Mouse (Mus musculus) kidney, postnatal 0 days (tissue): ENCODE measurements around the gene Aldh3b1. TPM values are rescaled to one million over a fixed set of nuclear protein-coding genes. Genes with fewer than 3 reads are reported as not detected.
A peak's percentile ranks its signal among the peaks of the same experiment; 100 is the strongest.

ENCODE experiments used
- ATAC-seq: fragments of 200-750 bp; cut with Nextera tagmentation; replicated peaks from 2 replicates; pipeline ENCODE4 v1.8.0; 2017; ENCODE audit warnings: low read depth, moderate number of reproducible peaks, moderate TSS enrichment, moderate library complexity; ENCODE audit not compliant: low FRiP score
- DNase-seq: peaks from one replicate; pipeline ENCODE4 v3.0.0-alpha.2; 2016; ENCODE audit warnings: low spot score
- H3K27ac ChIP-seq: fragments of 300-500 bp; sonication (generic); 2 replicates; pipeline ENCODE4 v1.5.1; 2014; ENCODE audit warnings: mild to moderate bottlenecking
- H3K27me3 ChIP-seq: fragments of 300-500 bp; sonication (generic); 2 replicates; pipeline ENCODE4 v1.6.1; 2014; ENCODE audit warnings: low read length, mixed read lengths; ENCODE audit not compliant: insufficient read depth
- H3K36me3 ChIP-seq: fragments of 300-500 bp; sonication (generic); 2 replicates; pipeline ENCODE4 v1.6.1; 2014; ENCODE audit warnings: low read length, mixed read lengths; ENCODE audit not compliant: insufficient read depth
- H3K4me1 ChIP-seq: fragments of 300-500 bp; sonication (generic); replicated peaks from 2 replicates; pipeline ENCODE4 v1.6.1; 2014; ENCODE audit warnings: antibody characterized with exemption, low read length, mixed read lengths; ENCODE audit not compliant: insufficient read depth
- H3K4me2 ChIP-seq: fragments of 300-500 bp; sonication (generic); 2 replicates; pipeline ENCODE4 v1.6.1; 2014; ENCODE audit warnings: mild to moderate bottlenecking, low read length, moderate library complexity, mixed read lengths
- H3K4me3 ChIP-seq: fragments of 300-500 bp; sonication (generic); replicated peaks from 2 replicates; pipeline ENCODE4 v1.5.1; 2014; ENCODE audit warnings: low read depth, low read length
- H3K9ac ChIP-seq: fragments of 300-500 bp; sonication (generic); 2 replicates; pipeline ENCODE4 v1.6.1; 2014; ENCODE audit warnings: low read depth, low read length
- H3K9me3 ChIP-seq: fragments of 300-500 bp; sonication (generic); replicated peaks from 2 replicates; pipeline ENCODE4 v1.6.1; 2016; ENCODE audit warnings: low read length, inconsistent platforms, mixed read lengths
- CTCF ChIP-seq: IDR thresholded peaks from 2 replicates; pipeline ENCODE4 v1.5.1; 2016; ENCODE audit warnings: antibody characterized with exemption, low read depth, mild to moderate bottlenecking, moderate library complexity
- WGBS: fragments of 180-500 bp; shearing (Covaris S2); extraction: QIAGEN DNeasy Blood & Tissue Kit; methylation state at CpG from one replicate; pipeline ENCODE4 v1.1.7; 2014; 5-methylcytosine and 5-hydroxymethylcytosine counted together
- polyA plus RNA-seq: library from polyadenylated mRNA; unstranded; fragments of >200 nt; fragmentation: Nextera tagmentation; extraction: Ambion mirVana; gene quantifications from 2 replicates; pipeline ENCODE4 v1.2.1, GENCODE M21; 2015

Gene Aldh3b1
- polyA plus RNA-seq, 1 experiment from 2014 or later, result 3.8 TPM

DNA sequence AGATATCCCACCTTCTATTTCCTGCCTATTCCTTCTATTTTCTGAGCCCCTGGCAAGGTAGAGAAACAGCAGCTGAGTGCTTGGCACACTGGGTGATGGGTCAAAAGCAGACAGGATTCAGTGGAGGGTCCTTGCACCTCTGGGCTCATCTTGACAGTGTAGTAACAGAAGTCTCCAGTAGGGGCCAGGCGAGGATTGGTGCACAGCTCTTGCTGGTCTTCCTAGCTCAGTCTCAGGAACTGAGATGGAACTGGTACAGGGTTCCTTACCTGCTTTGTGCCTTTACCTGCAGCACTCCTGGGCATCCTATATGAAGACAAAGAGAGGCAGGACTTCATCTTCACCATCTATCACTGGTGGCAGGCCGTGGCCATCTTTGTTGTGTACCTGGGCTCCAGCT lies 17.1 kb upstream of the Aldh3b1 start:
- H3K4me3 ChIP-seq, result no peak overlapping the region
- H3K4me1 ChIP-seq, result no peaks in the 10 kb centered on the region
- H3K27ac ChIP-seq, result no peak overlapping the region
- 17% methylated on average over 2 of the region's 2 CpGs for WGBS
- no peak; the same call in 1 of the 2 replicates for ATAC-seq
- TF ChIP-seq CTCF, result peak; percentile 95
- H3K36me3 ChIP-seq, result no peaks in the 10 kb centered on the region
- no peaks in the 10 kb centered on the region for H3K9me3 ChIP-seq
- H3K27me3 ChIP-seq, result no peaks in the 10 kb centered on the region
- H3K4me2 ChIP-seq, result no peak overlapping the region
- peak; percentile 77 for DNase-seq
- H3K9ac ChIP-seq, result no peak overlapping the region

DNA sequence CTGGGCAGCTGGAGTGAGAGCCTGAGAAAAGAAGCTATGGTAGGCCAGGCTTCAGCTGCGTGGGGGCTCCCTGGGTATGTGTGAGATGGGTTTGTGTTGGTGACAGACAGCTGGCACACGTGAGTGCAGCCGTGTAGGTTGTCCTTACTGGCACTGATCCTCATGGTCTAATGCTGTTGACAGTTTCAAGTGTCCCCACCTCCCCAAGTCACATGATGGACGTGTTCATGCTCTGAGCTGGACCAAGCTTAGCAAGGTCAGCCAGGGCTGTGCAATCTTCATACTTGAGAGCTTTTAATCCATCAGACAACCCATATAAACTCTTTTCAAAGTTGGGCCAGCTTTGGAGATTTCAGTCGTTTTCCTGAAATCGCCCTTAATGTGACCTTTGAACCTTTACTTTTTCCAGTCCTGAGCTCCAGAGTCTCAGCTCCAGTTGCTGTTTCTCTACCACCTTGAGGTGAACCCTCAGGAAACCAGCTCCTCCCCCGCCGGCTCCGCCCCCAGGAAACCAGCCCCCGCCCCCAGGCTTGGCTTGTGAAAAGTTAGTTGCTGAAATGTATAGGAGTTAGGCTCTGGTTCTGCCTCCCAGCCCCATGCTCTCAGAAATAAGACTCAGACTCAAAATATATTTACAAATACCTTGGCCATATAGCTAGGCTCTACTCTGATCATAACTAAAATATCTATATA lies 16.4 kb upstream of the Aldh3b1 start:
- ATAC-seq, result no peak
- Histone ChIP-seq H3K27ac (no peak overlapping the region), H3K27me3 (no peaks in the 10 kb centered on the region), H3K4me3 (no peak overlapping the region), H3K9me3 (no peaks in the 10 kb centered on the region), H3K4me1 (no peaks in the 10 kb centered on the region), H3K36me3 (no peaks in the 10 kb centered on the region), H3K9ac (no peak overlapping the region), H3K4me2 (no peak overlapping the region)
- DNase-seq, result no peak
- 25% methylated on average over 10 of the region's 10 CpGs for WGBS
- no peak for TF ChIP-seq CTCF

DNA sequence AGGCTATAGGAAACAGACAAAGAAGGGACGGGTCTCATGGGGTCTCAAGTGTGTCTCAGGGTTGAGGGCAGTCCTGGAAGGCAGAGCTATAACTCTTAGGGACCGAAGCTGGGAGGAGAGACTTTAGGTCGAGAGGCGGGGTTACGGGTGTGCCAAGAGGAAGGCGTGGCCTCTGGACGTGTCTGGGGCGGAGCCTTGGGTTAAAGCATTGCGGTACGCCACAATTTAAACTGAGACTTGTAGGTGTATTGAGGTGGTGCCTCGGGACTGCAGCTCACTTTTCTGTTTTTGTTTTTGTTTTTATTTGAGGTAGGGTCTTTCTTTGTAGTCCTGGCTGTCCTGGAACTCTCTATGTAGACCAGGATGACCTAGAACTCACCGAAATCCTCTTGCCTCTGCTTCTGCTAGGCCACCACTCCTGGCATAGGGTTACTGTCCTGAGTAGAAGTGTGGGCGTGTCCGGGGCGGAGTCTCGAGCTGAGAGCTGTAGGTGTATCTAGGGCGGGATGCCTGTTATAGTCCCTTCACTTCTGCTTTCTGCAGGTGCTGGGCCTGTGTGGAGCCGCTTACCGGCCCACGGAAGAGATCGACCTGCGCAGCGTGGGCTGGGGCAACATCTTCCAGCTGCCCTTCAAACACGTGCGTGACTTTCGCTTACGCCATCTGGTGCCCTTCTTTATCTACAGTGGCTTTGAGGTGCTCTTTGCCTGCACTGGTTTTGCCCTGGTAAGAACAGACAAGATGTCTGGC lies 13.6 kb upstream of the Aldh3b1 start:
- Histone ChIP-seq H3K9me3 (no peaks in the 10 kb centered on the region), H3K9ac (no peak overlapping the region), H3K36me3 (no peaks in the 10 kb centered on the region), H3K27me3 (no peaks in the 10 kb centered on the region), H3K4me3 (no peak overlapping the region), H3K4me2 (0 out of 2 replicates have a peak overlapping the region, but pooled peaks have one; percentile 6), H3K27ac (no peak overlapping the region), H3K4me1 (no peaks in the 10 kb centered on the region)
- ATAC-seq, result no peak
- no peak; the same call in 1 of the 2 replicates for TF ChIP-seq CTCF
- no peak for DNase-seq
- 23% methylated on average over 27 of the region's 27 CpGs for WGBS

DNA sequence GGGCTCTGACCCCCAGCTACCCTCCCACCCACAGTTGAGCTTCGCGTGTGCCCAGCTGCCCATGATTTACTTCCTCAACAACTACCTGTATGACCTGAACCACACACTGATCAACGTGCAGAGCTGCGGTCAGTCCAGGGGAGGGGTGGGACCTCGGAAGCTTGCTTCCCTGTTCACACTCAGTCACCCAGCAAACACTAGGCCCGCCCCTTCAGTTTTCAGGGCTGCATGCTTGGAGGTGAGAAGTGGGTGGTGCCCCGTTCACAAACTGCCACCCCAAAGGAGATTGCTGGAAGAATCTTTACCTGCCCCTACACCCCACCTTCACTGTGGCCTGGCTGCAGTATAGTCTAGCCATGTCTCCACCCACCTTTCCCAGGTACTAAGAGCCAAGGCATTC lies 12.7 kb upstream of the Aldh3b1 start:
- ATAC-seq (no peak), DNase-seq (no peak)
- Histone ChIP-seq H3K36me3 (no peaks in the 10 kb centered on the region), H3K9me3 (no peaks in the 10 kb centered on the region), H3K4me3 (no peak overlapping the region), H3K4me1 (no peaks in the 10 kb centered on the region), H3K9ac (no peak overlapping the region), H3K4me2 (no peak overlapping the region), H3K27ac (no peak overlapping the region), H3K27me3 (no peaks in the 10 kb centered on the region)
- 80% methylated on average over 7 of the region's 7 CpGs for WGBS
- no peak for TF ChIP-seq CTCF

DNA sequence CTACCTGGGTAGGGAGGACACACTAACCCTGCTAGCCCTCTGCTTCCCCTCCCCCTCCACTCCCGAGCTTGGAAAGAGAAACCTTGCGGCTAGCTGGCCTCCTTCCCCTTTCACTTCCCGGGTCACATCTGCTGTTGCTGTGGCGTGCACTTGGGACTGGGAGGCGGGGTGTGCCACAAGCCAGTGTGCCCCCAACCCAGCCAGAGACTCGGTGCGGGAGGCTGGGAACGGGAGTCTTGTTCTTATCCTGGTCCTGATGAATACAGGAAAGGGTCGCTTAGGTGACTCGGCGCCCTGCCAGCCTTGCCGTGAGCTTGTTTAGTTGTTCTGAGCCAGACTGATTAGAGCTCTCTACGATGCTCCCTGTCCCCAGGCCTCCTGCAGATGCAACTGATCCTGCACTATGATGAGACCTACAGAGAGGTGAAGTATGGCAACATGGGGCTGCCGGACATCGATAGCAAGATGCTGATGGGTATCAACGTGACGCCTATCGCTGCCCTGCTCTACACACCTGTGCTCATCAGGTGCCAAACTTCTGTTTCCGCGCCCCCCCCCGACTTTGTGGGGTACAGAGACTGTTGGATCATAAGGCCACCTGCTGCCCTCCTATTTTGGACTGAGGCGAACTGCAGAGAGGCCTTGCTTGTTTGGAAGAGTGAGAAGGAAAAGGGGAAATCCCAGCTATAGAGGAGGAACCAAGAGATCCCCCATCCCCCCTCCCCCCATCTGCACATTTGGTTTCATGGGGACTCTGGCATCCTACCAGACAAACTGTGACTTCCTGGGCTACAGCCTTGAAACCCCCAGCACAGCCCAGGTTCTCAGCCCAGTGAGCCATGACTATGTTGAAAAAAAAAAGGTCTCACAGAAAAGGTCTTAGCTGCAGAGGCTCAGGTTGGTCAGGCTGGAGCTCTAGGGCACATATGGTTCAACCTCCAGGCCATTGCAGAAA lies 6.6 kb upstream of the Aldh3b1 start:
- no peaks in the 10 kb centered on the region for H3K9me3 ChIP-seq
- peak; percentile 12; the same call in 1 of the 2 replicates for ATAC-seq
- H3K27me3 ChIP-seq, result no peaks in the 10 kb centered on the region
- no peak for TF ChIP-seq CTCF
- peak overlapping the region; percentile 46 for H3K4me3 ChIP-seq
- H3K36me3 ChIP-seq, result no peaks in the 10 kb centered on the region
- H3K4me2 ChIP-seq, result peak overlapping the region; percentile 86
- peak; percentile 71 for DNase-seq
- H3K4me1 ChIP-seq, result peaks cover 10% of the 10 kb centered on the region
- peak overlapping the region; percentile 56 for H3K9ac ChIP-seq
- peak overlapping the region; percentile 54; the same call in 1 of the 2 replicates for H3K27ac ChIP-seq
- WGBS, result 9% methylated on average over 22 of the region's 22 CpGs
